Mouse (Mus musculus): ENCODE data around the gene Fndc3a. TPM values are rescaled to one million over a fixed set of nuclear protein-coding genes. Genes with fewer than 3 reads are reported as not detected.

Gene Fndc3a
- polyA plus RNA-seq, 1 experiment from 2014 or later = 29.7 TPM

DNA sequence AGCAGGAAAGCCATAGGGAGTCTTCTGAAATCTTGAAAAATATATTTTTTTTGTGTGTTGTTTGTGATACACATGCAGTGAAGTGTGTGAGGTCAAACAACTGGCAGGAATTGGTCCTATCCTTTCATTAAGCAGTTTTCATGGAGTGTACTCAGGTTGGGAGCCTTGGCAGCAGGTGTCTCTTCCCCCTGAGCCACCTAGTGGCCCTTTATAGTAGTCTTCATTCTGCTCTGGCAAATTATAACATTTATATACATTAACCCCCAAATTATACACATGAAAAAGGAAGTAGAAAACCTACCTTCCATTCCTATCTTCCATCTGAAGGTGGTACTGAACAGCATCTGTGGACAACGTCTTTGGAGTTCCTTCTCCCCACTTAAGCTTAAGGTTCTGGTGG is 154.0 kb downstream of the Fndc3a start:
- DNase-seq (ENCODE audit: low spot score) = no peak

- no peak for DNase-seq (ENCODE audit: low spot score)
Measured at GRCm38 (mm10) chr14:72536392-72537017, 173.3 kb downstream of the Fndc3a start.

- no peak for DNase-seq (ENCODE audit: low spot score)
Measured at GRCm38 (mm10) chr14:72533862-72534261, 175.9 kb downstream of the Fndc3a start.

- no peak for DNase-seq (ENCODE audit: low spot score)
Measured at GRCm38 (mm10) chr14:72532028-72532917, 177.5 kb downstream of the Fndc3a start.

DNA sequence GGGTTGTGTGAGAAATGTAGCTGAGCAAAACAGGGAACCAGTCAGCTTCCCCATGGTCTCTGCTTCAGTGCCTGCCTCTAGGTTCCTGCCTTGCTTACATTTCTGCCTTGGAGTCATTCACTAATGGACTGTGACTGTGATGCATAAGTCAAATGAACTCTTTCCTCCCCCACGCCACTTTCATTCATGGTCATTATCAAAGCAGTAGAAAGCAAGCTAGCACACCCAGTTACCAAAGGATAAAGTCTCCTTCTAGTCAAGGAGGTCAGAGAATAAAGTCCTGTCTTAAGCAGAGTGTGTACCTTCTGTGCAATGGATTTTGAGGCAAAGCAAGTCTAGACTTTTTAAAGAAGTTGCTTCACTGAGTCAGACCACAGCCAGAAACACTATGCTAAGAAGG is 182.7 kb downstream of the Fndc3a start:
- no peak for DNase-seq (ENCODE audit: low spot score)

DNA sequence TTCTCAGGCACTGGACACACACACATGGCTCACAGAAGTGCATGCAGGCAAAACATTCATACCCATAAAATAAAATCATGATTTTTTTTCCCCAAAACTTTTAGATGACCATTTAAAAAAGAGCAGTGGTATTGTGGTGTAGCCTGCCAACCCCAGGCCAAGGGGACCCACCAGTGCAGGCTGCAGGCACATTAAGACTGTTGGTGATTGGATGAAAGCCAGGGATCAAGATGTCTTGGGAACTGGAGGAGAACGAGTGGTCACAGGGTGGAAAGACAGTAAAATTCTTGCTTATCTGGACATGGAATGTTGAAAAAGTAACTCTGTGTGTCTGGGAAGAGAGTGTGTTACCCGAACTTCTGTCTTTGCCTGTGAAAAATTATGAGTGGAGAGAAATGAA is 190.2 kb downstream of the Fndc3a start:
- DNase-seq (ENCODE audit: low spot score) = no peak

- no peak for DNase-seq (ENCODE audit: low spot score)
Measured at GRCm38 (mm10) chr14:72518786-72519185, 191.0 kb downstream of the Fndc3a start.

GRCm38 (mm10) chr14:72516376-72516775 is 193.4 kb downstream of the Fndc3a start:
- DNase-seq (ENCODE audit: low spot score) = no peak

DNA sequence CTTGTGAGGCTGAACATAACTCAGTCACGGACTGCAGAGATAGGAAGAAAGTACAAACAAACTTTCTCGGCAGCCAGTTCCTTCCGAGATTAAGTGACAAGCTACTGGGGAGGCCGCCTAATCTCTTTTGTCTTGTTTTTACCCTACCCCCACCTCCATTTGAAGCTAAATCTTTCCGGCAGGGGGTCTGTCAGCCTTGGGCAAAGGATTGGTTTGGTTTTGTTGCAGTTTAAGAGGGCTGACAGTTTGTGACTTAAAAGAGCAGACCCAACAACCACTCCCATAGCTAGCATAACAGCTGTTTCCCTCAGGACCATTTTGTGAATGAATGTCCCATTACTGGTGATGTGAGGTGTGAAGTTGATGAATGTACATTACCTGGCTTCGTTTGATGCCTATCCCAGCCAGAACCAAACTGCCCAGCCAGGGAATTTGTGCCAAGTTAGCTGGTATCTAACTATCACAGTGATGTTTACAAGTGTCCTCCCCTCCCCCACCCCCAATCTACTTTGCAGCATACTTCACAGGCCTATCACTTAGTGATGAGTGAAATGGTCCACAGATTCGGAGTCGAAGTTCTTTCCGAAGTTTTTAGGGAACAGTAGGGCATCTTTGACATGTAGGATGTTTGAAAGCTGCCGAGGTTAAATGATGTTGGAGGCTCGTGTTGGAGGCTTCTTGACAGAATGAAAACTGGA is 202.9 kb downstream of the Fndc3a start:
- no peak for DNase-seq (ENCODE audit: low spot score)

DNA sequence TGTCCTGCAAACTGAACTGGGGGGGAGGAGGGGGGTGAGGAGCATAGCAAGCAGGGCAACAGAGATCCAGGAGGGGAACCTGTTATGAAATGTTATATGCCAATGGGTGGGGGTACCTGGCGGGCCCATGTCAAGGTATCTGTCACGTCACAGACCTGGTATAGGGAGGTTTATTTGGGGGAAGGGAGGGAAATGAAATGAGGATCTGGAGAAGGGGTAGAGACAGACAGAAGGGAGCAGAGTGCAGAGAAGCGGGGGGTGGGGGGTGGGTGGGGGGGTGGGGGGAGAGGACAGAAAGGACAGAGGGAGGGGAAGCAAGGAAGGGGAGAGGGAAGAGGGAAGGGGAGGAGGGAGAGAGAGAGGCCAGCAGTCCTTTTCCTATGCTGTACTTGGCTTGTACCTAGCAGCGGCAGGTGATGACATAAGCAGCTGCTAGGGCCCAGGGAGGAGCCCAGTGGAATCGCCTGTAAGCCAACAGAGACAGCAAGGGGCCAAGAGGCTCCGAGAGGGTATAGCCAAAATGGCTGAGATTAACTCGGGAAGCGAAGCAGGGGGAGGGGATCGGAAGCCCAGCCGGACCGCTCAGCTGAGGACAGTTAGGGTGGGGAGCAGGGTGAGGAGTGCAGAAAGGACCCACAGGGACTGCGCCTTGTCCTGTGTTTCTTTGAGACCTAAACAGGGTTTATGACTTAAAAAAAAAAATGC is 203.6 kb downstream of the Fndc3a start:
- no peak for DNase-seq (ENCODE audit: low spot score)

DNA sequence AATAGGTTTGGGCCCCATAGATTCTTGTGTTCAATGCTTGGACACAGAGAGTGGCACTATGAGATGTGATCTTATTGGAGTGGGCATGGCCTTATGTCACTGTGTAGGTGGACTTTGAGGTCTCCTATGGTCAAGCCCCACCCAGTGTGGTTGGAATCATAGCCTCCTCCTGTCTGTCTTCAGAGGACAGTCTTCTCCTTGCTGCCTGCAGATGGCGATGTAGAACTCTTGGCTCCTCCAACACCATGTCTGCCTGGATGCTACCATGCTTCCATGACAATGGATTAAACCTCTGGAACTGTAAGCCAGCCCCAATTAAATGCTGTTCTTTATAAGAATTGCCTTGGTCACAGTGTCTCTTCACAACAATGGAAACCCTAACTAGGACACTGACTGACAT is 204.8 kb downstream of the Fndc3a start:
- DNase-seq (ENCODE audit: low spot score) = no peak

GRCm38 (mm10) chr14:72503241-72503640 is 206.6 kb downstream of the Fndc3a start:
- DNase-seq (ENCODE audit: low spot score) = no peak

DNA sequence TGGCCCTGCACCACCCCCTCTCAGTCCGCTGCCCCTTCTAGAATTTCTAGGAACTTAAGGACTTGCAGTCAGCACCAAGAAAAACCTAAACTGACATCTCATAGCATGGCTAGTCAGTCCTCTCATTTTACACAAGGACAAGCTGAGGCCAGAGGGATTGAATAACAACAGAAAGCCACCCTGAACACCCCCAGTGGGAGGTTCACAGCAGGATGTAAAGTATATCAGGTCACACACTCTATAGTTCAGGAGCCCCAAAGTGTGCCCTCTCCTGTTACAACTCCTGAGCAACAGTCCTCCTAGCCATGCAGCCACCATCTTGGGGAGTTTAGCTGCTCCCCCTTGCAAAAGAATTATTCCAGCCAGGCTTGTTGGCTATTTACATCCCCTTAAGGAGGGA is 216.0 kb downstream of the Fndc3a start:
- DNase-seq (ENCODE audit: low spot score) = no peak

- no peak for DNase-seq (ENCODE audit: low spot score)
Measured at GRCm38 (mm10) chr14:72491738-72492137, 218.1 kb downstream of the Fndc3a start, which contains the start of gene Gm9195. Gene Gm9195, minus strand, starts transcription at chr14:72491838.

GRCm38 (mm10) chr14:72490367-72490766 is 219.4 kb downstream of the Fndc3a start:
- DNase-seq (ENCODE audit: low spot score) = no peak

Other genes with a start within 250 kb of the Fndc3a start
- gene Gm9195, start 218.2 kb downstream of the Fndc3a start, polyA plus RNA-seq (2015; fragmentation: Nextera tagmentation; extraction: Ambion mirVana) = 0.05 TPM in 2 replicates

Data from thymus, postnatal 0 days (tissue).